In genomic region chr16:46531023-46531422, GRCm38 (mm10) we compare ENCODE assay signal across 19 mouse cellular contexts. TPM values are rescaled to one million over a fixed set of nuclear protein-coding genes. Genes with fewer than 3 reads are reported as not detected.
DNase-seq lines count a peak whose midpoint lies in the region; ATAC-seq and TF ChIP-seq lines count a peak whose summit lies in the region.
"Had no signal": no experiment of that assay in that cellular context is flagged by ENCODE, and none has a peak within 500 bp of the region (broad histone marks: within the 10 kb centered on the region; RNA-seq: fewer than 3 reads in every experiment).

No protein-coding gene starts in this region.

- no peaks in the 10 kb centered on the region for H3K36me3 ChIP-seq in forebrain, embryonic 16.5 days (ENCODE audit: control insufficient read depth, insufficient read depth)
- no peaks in the 10 kb centered on the region for H3K36me3 ChIP-seq in hindbrain, postnatal 0 days (ENCODE audit: insufficient read depth, low read length)
- H3K36me3 ChIP-seq in neural tube, embryonic 12.5 days = no peaks in the 10 kb centered on the region
- no peaks in the 10 kb centered on the region for H3K36me3 ChIP-seq in limb, embryonic 10.5 days
- H3K36me3 ChIP-seq: embryonic facial prominence, embryonic 10.5 days; stomach, embryonic 15.5 days had no signal

- DNase-seq in brain, embryonic 14.5 days (ENCODE audit: low read depth) = peak; percentile 81
- DNase-seq in hindbrain, postnatal 0 days (ENCODE audit: low spot score) = peak; percentile 18
- no peak for DNase-seq in Muller cell, postnatal 12 days (ENCODE audit: inconsistent ontology term)
- no peak for DNase-seq in urinary bladder, postnatal 10 days (ENCODE audit: low spot score)
- no peak for DNase-seq in adrenal gland, adult 8-10 months
- DNase-seq in limb, embryonic 10.5 days (ENCODE audit: low spot score) = no peak
- DNase-seq: adrenal gland, postnatal 25 days; cerebellum, adult 9-11 months; heart, adult 18-20 months; kidney, postnatal 36 days; lung, adult 2 months; lung, postnatal 4 days had no signal

- H3K4me2 ChIP-seq in forebrain, embryonic 16.5 days (ENCODE audit: low read length) = no peak overlapping the region
- no peak overlapping the region for H3K4me2 ChIP-seq in hindbrain, postnatal 0 days (ENCODE audit: low read depth, low read length)
- H3K4me2 ChIP-seq in neural tube, embryonic 12.5 days (replicated peaks) = no peak overlapping the region
- H3K4me2 ChIP-seq: stomach, embryonic 15.5 days had no signal

- no peak for TF ChIP-seq POLR2A in brain, embryonic 14.5 days (IDR thresholded peaks at IDR 0.05; ENCODE audit: borderline replicate concordance, extremely low read depth, insufficient read depth, insufficient read length, poor library complexity, severe bottlenecking)

- H3K4me3 ChIP-seq in forebrain, embryonic 16.5 days (replicated peaks; ENCODE audit: low read length) = no peak overlapping the region
- H3K4me3 ChIP-seq in hindbrain, postnatal 0 days (ENCODE audit: low read length) = no peak overlapping the region
- H3K4me3 ChIP-seq in neural tube, embryonic 12.5 days = no peak overlapping the region
- H3K4me3 ChIP-seq in limb, embryonic 10.5 days = no peak overlapping the region
- H3K4me3 ChIP-seq: embryonic facial prominence, embryonic 10.5 days; erythroblast, embryonic 14.5 days; stomach, embryonic 15.5 days had no signal

- no peak for TF ChIP-seq CTCF in brain, embryonic 14.5 days (IDR thresholded peaks at IDR 0.05; ENCODE audit: borderline replicate concordance, extremely low read depth, insufficient read depth, insufficient read length)
- TF ChIP-seq CTCF in hindbrain, postnatal 0 days (IDR thresholded peaks at IDR 0.05; ENCODE audit: low read depth) = no peak

- H3K4me1 ChIP-seq in forebrain, embryonic 16.5 days (replicated peaks; ENCODE audit: control insufficient read depth, insufficient read depth, low read length) = peaks cover 3% of the 10 kb centered on the region; the same call in 1 of the 2 replicates
- no peaks in the 10 kb centered on the region for H3K4me1 ChIP-seq in hindbrain, postnatal 0 days (ENCODE audit: insufficient read depth, low read length)
- no peaks in the 10 kb centered on the region for H3K4me1 ChIP-seq in neural tube, embryonic 12.5 days
- H3K4me1 ChIP-seq in limb, embryonic 10.5 days = no peaks in the 10 kb centered on the region
- H3K4me1 ChIP-seq: embryonic facial prominence, embryonic 10.5 days; stomach, embryonic 15.5 days had no signal

- 40% methylated on average over 3 of the region's 3 CpGs for WGBS in forebrain, embryonic 16.5 days
- WGBS in hindbrain, postnatal 0 days = 35% methylated on average over 3 of the region's 3 CpGs
- 57% methylated on average over 3 of the region's 3 CpGs for WGBS in neural tube, embryonic 12.5 days
- WGBS in limb, embryonic 10.5 days = 75% methylated on average over 3 of the region's 3 CpGs

- H3K9me3 ChIP-seq in forebrain, embryonic 16.5 days (ENCODE audit: control insufficient read depth, low read length) = no peaks in the 10 kb centered on the region
- no peaks in the 10 kb centered on the region for H3K9me3 ChIP-seq in hindbrain, postnatal 0 days (ENCODE audit: low read length)
- H3K9me3 ChIP-seq in neural tube, embryonic 12.5 days = no peaks in the 10 kb centered on the region
- H3K9me3 ChIP-seq in limb, embryonic 10.5 days (replicated peaks) = no peaks in the 10 kb centered on the region
- H3K9me3 ChIP-seq: embryonic facial prominence, embryonic 10.5 days; stomach, embryonic 15.5 days had no signal

- no peaks in the 10 kb centered on the region for H3K27me3 ChIP-seq in forebrain, embryonic 16.5 days (replicated peaks; ENCODE audit: control insufficient read depth, insufficient read depth, low read length)
- no peaks in the 10 kb centered on the region for H3K27me3 ChIP-seq in hindbrain, postnatal 0 days (ENCODE audit: insufficient read depth, low read length)
- no peaks in the 10 kb centered on the region for H3K27me3 ChIP-seq in neural tube, embryonic 12.5 days (replicated peaks)
- no peaks in the 10 kb centered on the region for H3K27me3 ChIP-seq in limb, embryonic 10.5 days (ENCODE audit: low read depth, poor library complexity, severe bottlenecking)
- H3K27me3 ChIP-seq: stomach, embryonic 15.5 days had no signal

- peak; percentile 69 for ATAC-seq in forebrain, embryonic 16.5 days
- ATAC-seq in hindbrain, postnatal 0 days = peak; percentile 69
- peak; percentile 44 for ATAC-seq in neural tube, embryonic 12.5 days (ENCODE audit: low FRiP score, low read depth)
- ATAC-seq: inflammation-experienced regulatory T-cells, adult 6 months had no signal

- no peak overlapping the region for H3K27ac ChIP-seq in forebrain, embryonic 16.5 days (ENCODE audit: low read length)
- H3K27ac ChIP-seq in hindbrain, postnatal 0 days = no peak overlapping the region
- H3K27ac ChIP-seq in neural tube, embryonic 12.5 days = no peak overlapping the region
- no peak overlapping the region for H3K27ac ChIP-seq in limb, embryonic 10.5 days
- H3K27ac ChIP-seq: embryonic facial prominence, embryonic 10.5 days; stomach, embryonic 15.5 days had no signal

- no peak overlapping the region for H3K9ac ChIP-seq in forebrain, embryonic 16.5 days (replicated peaks; ENCODE audit: low read depth, low read length)
- no peak overlapping the region for H3K9ac ChIP-seq in hindbrain, postnatal 0 days (replicated peaks; ENCODE audit: low read length)
- H3K9ac ChIP-seq in neural tube, embryonic 12.5 days = no peak overlapping the region
- H3K9ac ChIP-seq: stomach, embryonic 15.5 days had no signal

RNA-seq across cellular contexts. Expression of gene Nectin3, which starts 32.7 kb away (rescaled TPM):
- polyA plus RNA-seq in brain, embryonic 14.5 days (2012; rRNA removed) = 21.3 and 29.4 TPM in 2 replicates
- polyA plus RNA-seq in forebrain, embryonic 16.5 days (2015; fragmentation: Nextera tagmentation; extraction: Ambion mirVana) = 20.9 and 21.7 TPM in 2 replicates
- 38.4 and 38.9 TPM in 2 replicates for total RNA-seq in hindbrain, postnatal 0 days (2014; rRNA removed)
- polyA plus RNA-seq in hindbrain, postnatal 0 days (2015; fragmentation: Nextera tagmentation; extraction: Ambion mirVana) = 28.3 and 29.4 TPM in 2 replicates
- 45.9 and 46.7 TPM in 2 replicates for polyA plus RNA-seq in neural tube, embryonic 12.5 days (2016; fragmentation: Nextera tagmentation; extraction: Ambion mirVana)
- total RNA-seq in adrenal gland, adult 8-10 months (2022) = 10 to 100 TPM; 19.6 to 33.5 (median 27.0) TPM
- 23.9 and 25.9 TPM in 2 replicates for polyA plus RNA-seq in limb, embryonic 10.5 days (2016; fragmentation: Nextera tagmentation; extraction: Ambion mirVana)
- total RNA-seq: MEL had no signal
- polyA plus RNA-seq: erythroblast, embryonic 14.5 days; inflammation-experienced regulatory T-cells, adult 6 months had no signal

Comparison
In these comparisons a context has a peak if more than half of its experiments do, and no peak if none do; other contexts are left out.
1. DNase-seq: peak in brain, embryonic 14.5 days (single experiment) and hindbrain, postnatal 0 days (single experiment); none in Muller cell, postnatal 12 days (single experiment), urinary bladder, postnatal 10 days (single experiment), adrenal gland, adult 8-10 months (single experiment) and limb, embryonic 10.5 days (single experiment).
2. Peak in every context shown above with its lines, with median percentiles within 50 percentile points of each other: ATAC-seq.